Mouse (Mus musculus): Measurements from ENCODE around the gene Rhobtb1.

DNA sequence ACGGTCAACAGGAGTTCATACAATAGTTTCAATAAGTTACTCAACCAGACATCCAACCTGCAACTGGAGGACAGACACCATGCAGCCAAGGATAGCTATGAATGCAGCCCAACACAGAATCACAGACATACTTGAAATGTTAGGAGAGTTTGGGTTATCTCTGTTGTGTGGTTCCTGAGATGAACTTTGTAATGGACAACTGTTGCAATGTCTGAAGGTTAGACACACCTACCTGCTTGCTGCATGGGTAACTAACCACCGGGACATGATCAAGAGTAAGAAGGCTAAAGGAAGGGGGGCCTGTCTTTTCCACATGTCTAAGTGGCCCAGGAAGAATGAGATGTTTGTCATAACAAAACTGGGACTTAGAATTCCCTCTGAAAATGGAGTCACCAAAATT lies 24.7 kb upstream of the Rhobtb1 start:
- TF ChIP-seq CTCF (IDR thresholded peaks at IDR 0.05; ENCODE audit: insufficient read depth, low read length) (no peak), POLR2A (IDR thresholded peaks at IDR 0.05; ENCODE audit: borderline replicate concordance, extremely low read depth, low read depth, low read length) (no peak)
